Mouse (Mus musculus): ENCODE data around the gene Pirb.

DNA sequence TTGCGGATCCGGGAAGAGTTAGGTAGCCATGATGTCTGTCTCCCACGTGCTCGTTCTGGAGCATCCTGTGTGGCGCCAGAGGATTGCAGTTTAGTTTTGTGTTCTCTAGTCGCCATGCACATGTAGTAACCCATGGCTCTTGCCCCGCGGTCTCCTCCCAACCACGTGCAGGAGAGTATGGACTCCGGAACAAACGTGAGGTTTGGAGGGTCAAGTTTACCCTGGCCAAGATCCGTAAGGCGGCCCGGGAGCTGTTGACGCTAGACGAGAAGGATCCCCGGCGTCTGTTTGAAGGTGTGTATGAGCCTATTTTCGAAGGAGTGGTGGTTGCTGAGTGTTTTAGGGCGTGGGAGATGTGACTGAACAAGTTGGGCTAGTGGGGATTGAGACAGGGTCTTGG, 15.7 kb downstream of the Pirb start:
- TF ChIP-seq POLR2AphosphoS5 (IDR thresholded peaks at IDR 0.05; ENCODE audit: borderline replicate concordance, low read depth, low read length) (no peak), ZC3H11A (IDR thresholded peaks at IDR 0.05; ENCODE audit: low read depth, low read length) (no peak), RAD21 (IDR thresholded peaks at IDR 0.05; ENCODE audit: low read depth, low read length) (no peak), POLR2A (IDR thresholded peaks at IDR 0.05; ENCODE audit: control insufficient read depth in 1 of 2, insufficient read depth in 1 of 2, low read depth in 1 of 2, low read length in 2 of 2, poor library complexity in 1 of 2) (peak in 1 of 2 experiments; percentile 7; a peak in 2 of 4 replicates), EP300 (IDR thresholded peaks at IDR 0.05; ENCODE audit: low read depth in 1 of 2, low read length in 2 of 2) (no peak), ETS1 (IDR thresholded peaks at IDR 0.05; ENCODE audit: low read depth, low read length) (no peak), BHLHE40 (IDR thresholded peaks at IDR 0.05; ENCODE audit: borderline replicate concordance, low read depth, low read length) (no peak), CTCF (IDR thresholded peaks at IDR 0.05 in 2 of 3, conservative IDR thresholded peaks at IDR 0.05 in 1 of 3; ENCODE audit: control insufficient read depth in 1 of 3, insufficient read depth in 1 of 3, low read depth in 2 of 3, low read length in 3 of 3, poor library complexity in 1 of 3, severe bottlenecking in 1 of 3) (no peak), SMC3 (IDR thresholded peaks at IDR 0.05; ENCODE audit: low read depth, low read length) (no peak)

All from MEL (cell line).